In genomic region chr4:114999773-115000428, GRCm38 (mm10) we compare ENCODE assay signal across 8 mouse cellular contexts. TPM values are rescaled to one million over a fixed set of nuclear protein-coding genes. Genes with fewer than 3 reads are reported as not detected.
DNase-seq lines count a peak whose midpoint lies in the region; ATAC-seq and TF ChIP-seq lines count a peak whose summit lies in the region.

TSS of gene Stil (plus strand) at chr4:115000159.

- under 1% methylated on average over 38 of the region's 52 CpGs for WGBS in embryonic facial prominence, embryonic 14.5 days
- under 1% methylated on average over 52 of the region's 52 CpGs for WGBS in heart, adult 2 months
- WGBS in limb, embryonic 13.5 days, result under 1% methylated on average over 52 of the region's 52 CpGs
- under 1% methylated on average over 52 of the region's 52 CpGs for WGBS in midbrain, embryonic 16.5 days

- peak; percentile 99 for DNase-seq in 3T3-L1 (ENCODE audit: low read depth, low spot score)
- DNase-seq in adrenal gland, postnatal 4 days (ENCODE audit: low spot score in 2 of 2), result peak; percentile 89 to 90
- peak; percentile 100 for DNase-seq in embryonic facial prominence, embryonic 14.5 days (ENCODE audit: low spot score)
- peak; percentile 96 to 97 for DNase-seq in heart, adult 2 months
- DNase-seq in kidney, adult 8-10 months, result peak; percentile 96
- DNase-seq in spleen, postnatal 10 days (ENCODE audit: low spot score in 2 of 2), result peak; percentile 93 to 98

- ATAC-seq in embryonic facial prominence, embryonic 14.5 days (ENCODE audit: low read depth), result peak; percentile 100
- ATAC-seq in limb, embryonic 13.5 days (ENCODE audit: low FRiP score, low read depth), result peak; percentile 100
- ATAC-seq in midbrain, embryonic 16.5 days, result peak; percentile 100

- H3K9me3 ChIP-seq in embryonic facial prominence, embryonic 14.5 days (ENCODE audit: control insufficient read depth, low read length), result no peaks in the 10 kb centered on the region
- H3K9me3 ChIP-seq in limb, embryonic 13.5 days, result 0 out of 2 replicates have a peak, but pooled peaks cover 5% of the 10 kb centered on the region
- H3K9me3 ChIP-seq in midbrain, embryonic 16.5 days (replicated peaks; ENCODE audit: control insufficient read depth, low read length, poor library complexity, severe bottlenecking), result no peaks in the 10 kb centered on the region

- no peaks in the 10 kb centered on the region; the same call in 1 of the 2 replicates for H3K4me1 ChIP-seq in embryonic facial prominence, embryonic 14.5 days (ENCODE audit: control insufficient read depth, insufficient read depth, low read length)
- H3K4me1 ChIP-seq in heart, adult 2 months (ENCODE audit: control insufficient read depth, insufficient read depth, low read length), result no peaks in the 10 kb centered on the region
- H3K4me1 ChIP-seq in limb, embryonic 13.5 days, result peaks cover 15% of the 10 kb centered on the region
- peaks cover 5% of the 10 kb centered on the region; the same call in 1 of the 2 replicates for H3K4me1 ChIP-seq in midbrain, embryonic 16.5 days (ENCODE audit: control insufficient read depth, insufficient read depth, low read length)

- H3K4me2 ChIP-seq in embryonic facial prominence, embryonic 14.5 days (ENCODE audit: low read depth, low read length), result peak within 1 kb of the TSS; percentile 67
- peak within 1 kb of the TSS; percentile 74 for H3K4me2 ChIP-seq in limb, embryonic 13.5 days (replicated peaks)
- peak within 1 kb of the TSS; percentile 85 for H3K4me2 ChIP-seq in midbrain, embryonic 16.5 days (ENCODE audit: low read length)

- peak; percentile 48 for TF ChIP-seq CTCF in heart, adult 2 months (IDR thresholded peaks at IDR 0.05)

- 0 out of 2 replicates have a peak, but pooled peaks have one; percentile 64 for TF ChIP-seq EP300 in heart, adult 2 months (IDR thresholded peaks at IDR 0.05; ENCODE audit: insufficient read depth, low read depth, low read length)

- no peaks in the 10 kb centered on the region for H3K27me3 ChIP-seq in embryonic facial prominence, embryonic 14.5 days (replicated peaks; ENCODE audit: control insufficient read depth, insufficient read depth, low read length)
- H3K27me3 ChIP-seq in heart, adult 2 months (ENCODE audit: control insufficient read depth, insufficient read depth, low read length), result no peaks in the 10 kb centered on the region
- no peaks in the 10 kb centered on the region for H3K27me3 ChIP-seq in limb, embryonic 13.5 days
- no peaks in the 10 kb centered on the region for H3K27me3 ChIP-seq in midbrain, embryonic 16.5 days (ENCODE audit: control insufficient read depth, insufficient read depth, low read depth, low read length)

- intact Hi-C loops in heart, adult 2 months (cut with DNase I), result loop anchor here (2.0 to 5.0 kb wide), 2 partner anchors 15 to 87 kb away; partner anchors contain the start of gene Pdzk1ip1

- peaks cover 17% of the 10 kb centered on the region for H3K36me3 ChIP-seq in embryonic facial prominence, embryonic 14.5 days (ENCODE audit: control insufficient read depth, insufficient read depth, low read length)
- H3K36me3 ChIP-seq in heart, adult 2 months (ENCODE audit: control insufficient read depth, insufficient read depth, low read length), result no peaks in the 10 kb centered on the region
- H3K36me3 ChIP-seq in limb, embryonic 13.5 days, result peaks cover 13% of the 10 kb centered on the region
- no peaks in the 10 kb centered on the region for H3K36me3 ChIP-seq in midbrain, embryonic 16.5 days (ENCODE audit: control insufficient read depth, insufficient read depth, low read length)

- peak; percentile 92 for TF ChIP-seq POLR2A in heart, adult 2 months (IDR thresholded peaks at IDR 0.05; ENCODE audit: insufficient read depth, low read depth, low read length)

- peak within 1 kb of the TSS; percentile 93 for H3K27ac ChIP-seq in embryonic facial prominence, embryonic 14.5 days (replicated peaks; ENCODE audit: low read depth, low read length)
- H3K27ac ChIP-seq in heart, adult 2 months, result peak within 1 kb of the TSS; percentile 89
- peak within 1 kb of the TSS; percentile 94 for H3K27ac ChIP-seq in limb, embryonic 13.5 days
- H3K27ac ChIP-seq in midbrain, embryonic 16.5 days (ENCODE audit: low read length), result peak within 1 kb of the TSS; percentile 82

- H3K9ac ChIP-seq in embryonic facial prominence, embryonic 14.5 days (ENCODE audit: low read depth, low read length), result peak within 1 kb of the TSS; percentile 77
- peak within 1 kb of the TSS; percentile 66 for H3K9ac ChIP-seq in heart, adult 2 months (ENCODE audit: low read depth, low read length)
- peak within 1 kb of the TSS; percentile 75 for H3K9ac ChIP-seq in limb, embryonic 13.5 days
- peak within 1 kb of the TSS; percentile 74 for H3K9ac ChIP-seq in midbrain, embryonic 16.5 days (ENCODE audit: low read depth, low read length)

- no peaks in the 10 kb centered on the region for H3K79me2 ChIP-seq in heart, adult 2 months (replicated peaks; ENCODE audit: control insufficient read depth, insufficient read depth, low read length)

- H3K4me3 ChIP-seq in embryonic facial prominence, embryonic 14.5 days (ENCODE audit: low read depth, low read length), result peak within 1 kb of the TSS; percentile 65
- peak within 1 kb of the TSS; percentile 64 for H3K4me3 ChIP-seq in heart, adult 2 months
- H3K4me3 ChIP-seq in limb, embryonic 13.5 days, result peak within 1 kb of the TSS; percentile 73
- peak within 1 kb of the TSS; percentile 59 for H3K4me3 ChIP-seq in midbrain, embryonic 16.5 days (ENCODE audit: low read depth, low read length)

RNA-seq across cellular contexts. Expression of gene Stil, which starts in this region (rescaled TPM):
- 1 to 10 TPM; 6.5 to 7.1 TPM for total RNA-seq in adrenal gland, postnatal 4 days (2021)
- polyA plus RNA-seq in embryonic facial prominence, embryonic 14.5 days (2014; fragmentation: Nextera tagmentation; extraction: Ambion mirVana), result 11.8 and 14.1 TPM in 2 replicates
- total RNA-seq in heart, adult 2 months (2021), result under 1 TPM in 1 of 2 experiments, not detected in 1; 0.36 TPM
- polyA plus RNA-seq in heart, adult 2 months (2012; rRNA removed), result 0.08 and 0.12 TPM in 2 replicates
- polyA plus RNA-seq in limb, embryonic 13.5 days (2015; fragmentation: Nextera tagmentation; extraction: Ambion mirVana), result 10.7 and 11.8 TPM in 2 replicates
- 2.0 and 2.1 TPM in 2 replicates for polyA plus RNA-seq in midbrain, embryonic 16.5 days (2015; fragmentation: Nextera tagmentation; extraction: Ambion mirVana)

Comparison
In these comparisons a context has a peak if more than half of its experiments do, and no peak if none do; other contexts are left out.
1. Peak in every context shown above with its lines: DNase-seq, ATAC-seq, H3K4me3 ChIP-seq and H3K27ac ChIP-seq.
2. RNA of gene Stil (total RNA-seq): 6.5 to 7.1 TPM in adrenal gland, postnatal 4 days; 0.36 TPM in heart, adult 2 months; every median in the first group is over 4 times any median in the second.
3. Peak in DNase-seq, H3K4me3 ChIP-seq, H3K27ac ChIP-seq and H3K9ac ChIP-seq in heart, adult 2 months; RNA of the gene not detected or under 1 TPM.